Mouse (Mus musculus) ES-Bruce4 (cell line): ENCODE measurements around the gene R3hdml.

Experiments used
- CTCF ChIP-seq: IDR thresholded peaks from one replicate; pipeline ENCODE4 v1.8.1; 2011; ENCODE audit warnings: low read depth, low read length
- POLR2A ChIP-seq: IDR thresholded peaks from one replicate; pipeline ENCODE4 v1.8.1; 2011; ENCODE audit warnings: low read length; ENCODE audit not compliant: insufficient read depth

DNA sequence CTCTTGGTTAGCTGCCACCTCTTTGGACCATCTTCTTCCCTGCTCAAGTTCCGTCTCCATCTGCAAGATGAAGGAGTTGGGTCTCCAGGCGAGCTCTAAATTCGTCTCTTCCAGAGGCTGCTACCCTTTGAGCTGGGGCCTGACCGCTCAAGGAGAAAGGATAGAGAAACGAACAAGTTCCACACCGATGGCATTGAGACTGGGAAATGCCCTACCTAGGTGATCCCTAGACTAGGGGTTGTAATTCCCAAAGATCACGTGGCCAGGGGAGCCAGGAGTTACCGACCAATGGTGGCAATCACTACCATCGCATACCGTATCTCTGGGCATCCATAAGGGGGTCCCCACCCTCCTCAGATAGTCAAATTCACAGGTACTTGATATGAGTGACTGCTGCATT lies 50.6 kb downstream of the R3hdml start:
- TF ChIP-seq CTCF (no peak), POLR2A (no peak)
